Mouse (Mus musculus) thymus, adult 18-20 months (tissue): ENCODE data around the gene Fam98a.

Source experiments
- DNase-seq, 2 experiments: peaks; one replicate each; pipeline ENCODE4 v3.0.0; 2022; ENCODE audit warnings: mixed read lengths in 2 of 2

The Fam98a gene

GRCm38 (mm10) chr17:75521236-75521842, 30.4 kb downstream of the Fam98a start:
- DNase-seq, result no peak

- no peak for DNase-seq
These were observed 32.4 kb downstream of the Fam98a start for GRCm38 (mm10) chr17:75519239-75519900.

DNA sequence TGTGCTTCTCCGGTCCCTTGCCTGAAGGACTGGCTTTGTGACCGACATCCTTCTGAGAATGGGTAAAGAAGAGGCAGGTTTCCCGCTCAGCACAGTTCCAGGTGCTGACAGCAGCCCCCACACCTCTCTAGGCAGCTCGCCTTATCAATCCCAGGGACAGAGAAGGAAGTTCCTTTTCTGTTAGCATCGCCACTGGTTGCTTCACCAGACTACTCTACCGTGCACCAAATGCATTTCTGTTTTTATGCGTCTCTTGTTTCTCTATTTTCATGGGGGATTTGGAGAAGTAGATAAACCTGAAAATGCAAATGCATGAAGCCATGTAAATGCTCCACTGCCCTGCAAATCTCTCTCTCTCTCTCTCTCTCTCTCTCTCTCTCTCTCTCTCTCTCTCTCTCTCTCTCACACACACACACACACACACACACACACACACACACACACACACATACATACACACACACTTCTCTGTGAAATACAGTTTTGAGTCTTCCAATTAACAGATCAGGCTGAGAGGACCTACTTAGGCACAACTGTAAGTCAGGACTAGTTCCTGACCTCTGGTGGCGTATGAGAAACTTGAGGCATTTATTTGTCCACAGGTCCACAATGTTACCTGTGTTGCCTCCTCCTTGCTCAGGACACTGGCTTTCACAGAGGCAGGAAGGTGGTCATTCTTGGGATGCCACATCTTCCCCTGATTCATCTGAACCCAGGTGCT, 33.4 kb downstream of the Fam98a start:
- no peak for DNase-seq

DNA sequence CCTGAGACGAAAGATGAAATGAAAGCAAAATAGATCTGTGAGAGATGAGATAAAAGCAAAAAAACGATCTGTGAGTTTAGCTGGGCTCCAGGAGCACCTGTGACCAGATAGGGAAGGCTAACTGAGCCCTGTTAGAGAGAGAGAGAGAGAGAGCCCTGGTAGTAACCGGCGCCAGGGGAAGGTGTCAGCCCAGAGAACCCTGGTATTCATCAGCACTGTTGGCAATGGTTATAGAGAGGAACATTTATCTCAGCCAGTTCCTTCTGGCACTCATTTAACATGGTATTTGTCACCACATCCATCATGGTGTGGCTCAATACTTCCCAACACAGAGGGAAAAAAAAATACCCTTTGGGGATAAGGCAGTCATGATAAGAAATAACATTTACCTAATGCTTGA, 35.2 kb downstream of the Fam98a start:
- no peak for DNase-seq

GRCm38 (mm10) chr17:75509257-75509656, 42.5 kb downstream of the Fam98a start:
- no peak for DNase-seq

- DNase-seq, result no peak
These were observed 44.8 kb downstream of the Fam98a start for GRCm38 (mm10) chr17:75506708-75507641.

DNA sequence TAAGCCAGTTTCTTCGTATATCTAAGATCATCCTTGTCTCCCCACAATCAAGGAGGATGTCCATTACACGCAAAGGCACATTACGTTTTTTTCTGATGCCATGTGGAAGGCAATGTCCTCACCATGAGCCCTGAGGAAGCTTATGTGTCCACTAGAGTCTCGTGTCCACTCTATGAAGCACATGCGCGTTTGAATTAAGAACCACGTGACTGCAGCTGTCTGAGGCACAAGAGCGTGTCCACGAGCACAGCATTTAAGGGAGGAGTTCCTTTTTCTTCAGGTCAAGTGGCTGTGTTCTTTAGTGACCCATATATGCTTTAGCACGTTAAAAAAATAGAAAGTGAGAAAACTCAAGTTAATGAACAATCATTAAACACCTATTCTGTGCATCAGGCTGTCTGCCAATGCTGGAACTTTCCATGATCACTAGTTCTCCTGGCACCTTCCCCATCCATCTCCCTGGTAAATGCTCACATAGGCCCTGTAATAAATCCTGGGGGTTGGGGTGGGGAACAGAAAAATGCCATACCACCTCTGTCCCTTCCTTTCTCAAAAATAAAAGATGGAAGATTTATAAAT, 45.6 kb downstream of the Fam98a start:
- no peak for DNase-seq

- no peak for DNase-seq
These were observed 46.7 kb downstream of the Fam98a start for GRCm38 (mm10) chr17:75505053-75505452.

DNA sequence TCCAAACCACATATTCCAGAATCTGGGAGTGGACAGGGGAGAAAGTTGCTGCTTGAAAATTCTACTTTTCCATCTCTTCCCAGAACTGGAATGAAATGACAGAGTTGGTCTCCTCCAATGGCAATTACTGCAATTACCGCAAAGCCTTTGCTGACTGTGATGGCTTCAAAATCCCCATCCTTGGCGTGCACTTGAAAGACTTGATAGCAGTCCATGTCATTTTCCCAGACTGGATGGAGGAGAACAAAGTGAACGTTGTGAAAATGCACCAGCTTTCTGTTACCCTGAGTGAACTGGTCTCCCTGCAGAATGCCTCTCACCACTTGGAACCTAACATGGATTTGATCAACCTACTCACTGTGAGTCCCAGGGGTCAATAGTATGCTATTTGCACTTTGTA, 48.7 kb downstream of the Fam98a start:
- no peak for DNase-seq

- DNase-seq, result no peak
These were observed 53.5 kb downstream of the Fam98a start for GRCm38 (mm10) chr17:75498241-75498651.

- no peak for DNase-seq
These were observed 56.5 kb downstream of the Fam98a start for GRCm38 (mm10) chr17:75495213-75495612.
